Mouse (Mus musculus) spleen, adult 2 months (tissue): ENCODE measurements at regions not wholly inside any gene's neighbourhood (a gene's known extent, or its start where the extent isn't known, plus 50 kb on each side); places are given as distances from the start of the nearest gene placed in this dataset.

Experiments
- CTCF ChIP-seq: fragments of 200-500 bp; IDR thresholded peaks from 2 replicates; pipeline ENCODE4 v1.5.1; 2011; ENCODE audit warnings: mild to moderate bottlenecking, inconsistent platforms; ENCODE audit not compliant: insufficient read depth, insufficient read length, insufficient replicate concordance; ENCODE audit errors: extremely low read depth
- POLR2A ChIP-seq: fragments of 200-500 bp; IDR thresholded peaks from 2 replicates; pipeline ENCODE4 v1.6.1; 2011; ENCODE audit warnings: low read depth, low read length, inconsistent platforms

DNA sequence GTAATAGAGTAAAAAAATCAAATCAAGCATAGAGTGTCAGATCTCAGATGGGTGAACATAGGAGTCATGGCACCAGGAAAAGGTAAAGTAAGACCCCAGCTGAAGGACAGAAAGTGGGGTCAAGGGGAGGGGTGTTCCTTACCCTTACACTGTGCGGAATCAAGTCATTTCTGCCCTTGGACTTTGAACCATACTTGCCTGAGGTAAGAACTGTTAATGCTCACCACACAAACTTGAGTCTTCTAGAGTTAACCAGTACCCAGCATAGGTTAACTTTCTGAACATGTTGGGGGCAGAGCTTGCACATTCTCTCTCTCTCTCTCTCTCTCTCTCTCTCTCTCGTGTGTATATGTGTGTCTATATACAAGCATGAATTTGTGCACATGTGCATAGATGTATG, 83.7 kb upstream of the Dapk1 start:
- TF ChIP-seq CTCF (no peak), POLR2A (no peak)
